Mouse (Mus musculus): ENCODE measurements at regions not wholly inside any gene's neighbourhood (a gene's known extent, or its start where the extent isn't known, plus 50 kb on each side); places are given as distances from the start of the nearest gene placed in this dataset.

DNA sequence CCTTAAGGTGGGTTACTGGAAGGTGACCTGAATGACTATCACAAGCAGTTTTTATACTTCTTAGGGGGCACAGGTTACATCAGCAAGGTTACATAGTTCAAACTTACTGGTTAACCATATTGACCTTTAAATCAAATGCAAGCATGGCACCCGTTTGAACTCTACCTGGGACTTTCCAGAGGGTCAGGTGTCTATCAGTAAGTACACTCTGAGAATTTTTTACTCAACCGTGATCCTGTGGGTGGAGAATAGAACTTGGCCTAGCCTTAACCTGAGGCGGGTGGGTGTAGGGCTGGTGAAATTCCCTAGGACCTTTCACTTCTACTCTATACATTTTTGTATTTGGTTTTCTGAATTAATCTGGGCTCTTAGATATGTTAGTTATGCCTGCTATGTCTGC is 170.5 kb upstream of the Rasa1 start:
- Histone ChIP-seq H3K27me3 (replicated peaks; ENCODE audit: control insufficient read depth, insufficient read depth, low read length) (no peaks in the 10 kb centered on the region), H3K4me2 (ENCODE audit: low read length) (no peak overlapping the region), H3K9ac (ENCODE audit: low read length) (no peak overlapping the region), H3K27ac (ENCODE audit: low read depth) (no peak overlapping the region), H3K9me3 (ENCODE audit: control insufficient read depth, low read length) (no peaks in the 10 kb centered on the region), H3K4me1 (replicated peaks; ENCODE audit: control insufficient read depth, insufficient read depth, low read length) (no peaks in the 10 kb centered on the region), H3K4me3 (ENCODE audit: low read depth, low read length) (no peak overlapping the region), H3K36me3 (ENCODE audit: control insufficient read depth, insufficient read depth, low read length) (no peaks in the 10 kb centered on the region)
- 77% methylated on average over 3 of the region's 3 CpGs for WGBS
- DNase-seq (ENCODE audit: low spot score) (no peak), ATAC-seq (replicated peaks; ENCODE audit: low FRiP score, low TSS enrichment, low read depth) (no peak)

DNA sequence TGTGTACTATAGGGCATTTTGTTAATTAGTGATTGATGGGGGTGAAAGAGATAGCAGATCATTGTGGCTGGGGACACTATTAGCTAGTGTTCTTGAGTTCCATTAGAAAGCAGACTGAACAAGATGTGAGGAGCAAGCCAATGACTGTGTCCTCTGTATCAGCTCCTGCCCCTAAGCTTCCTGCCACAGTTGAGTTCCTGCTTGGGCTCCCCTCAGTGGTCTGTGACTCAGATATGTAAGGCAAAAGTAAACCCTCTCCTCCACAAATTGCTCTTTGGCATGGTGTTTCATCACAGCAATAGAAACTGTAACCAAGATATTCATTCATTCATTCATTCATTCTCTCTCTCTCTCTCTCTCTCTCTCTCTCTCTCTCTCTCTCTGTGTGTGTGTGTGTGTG is 169.7 kb upstream of the Rasa1 start:
- H3K4me2 ChIP-seq (ENCODE audit: low read length): no peak overlapping the region
- no peaks in the 10 kb centered on the region for H3K4me1 ChIP-seq (replicated peaks; ENCODE audit: control insufficient read depth, insufficient read depth, low read length)
- no peaks in the 10 kb centered on the region for H3K9me3 ChIP-seq (ENCODE audit: control insufficient read depth, low read length)
- no peaks in the 10 kb centered on the region for H3K36me3 ChIP-seq (ENCODE audit: control insufficient read depth, insufficient read depth, low read length)
- no peak overlapping the region for H3K4me3 ChIP-seq (ENCODE audit: low read depth, low read length)
- DNase-seq (ENCODE audit: low spot score) (no peak), ATAC-seq (replicated peaks; ENCODE audit: low FRiP score, low TSS enrichment, low read depth) (no peak)
- H3K27ac ChIP-seq (ENCODE audit: low read depth): no peak overlapping the region
- H3K27me3 ChIP-seq (replicated peaks; ENCODE audit: control insufficient read depth, insufficient read depth, low read length): no peaks in the 10 kb centered on the region
- no peak overlapping the region for H3K9ac ChIP-seq (ENCODE audit: low read length)

DNA sequence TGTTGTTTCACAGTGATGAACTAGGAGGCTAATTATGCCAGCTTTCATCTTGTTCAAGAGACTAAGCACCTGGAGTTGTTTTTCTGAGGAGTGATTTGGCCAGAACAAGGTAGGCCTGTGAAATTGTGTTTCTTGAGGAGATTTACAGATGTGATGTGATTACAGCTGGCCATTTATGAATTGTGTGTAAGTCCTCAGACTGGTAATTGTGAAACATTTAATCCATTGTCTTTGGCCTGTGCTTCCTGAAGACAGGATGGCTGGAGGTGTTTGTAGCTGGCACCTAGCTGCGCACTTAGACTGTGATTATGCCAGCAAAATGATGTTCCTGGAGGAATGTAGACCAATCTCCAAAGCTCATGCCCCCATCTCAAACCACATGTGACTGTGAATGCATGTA is 150.7 kb upstream of the Rasa1 start:
- H3K4me1 ChIP-seq (replicated peaks; ENCODE audit: control insufficient read depth, insufficient read depth, low read length): no peaks in the 10 kb centered on the region
- 94% methylated on average over 1 of the region's 1 CpGs for WGBS

DNA sequence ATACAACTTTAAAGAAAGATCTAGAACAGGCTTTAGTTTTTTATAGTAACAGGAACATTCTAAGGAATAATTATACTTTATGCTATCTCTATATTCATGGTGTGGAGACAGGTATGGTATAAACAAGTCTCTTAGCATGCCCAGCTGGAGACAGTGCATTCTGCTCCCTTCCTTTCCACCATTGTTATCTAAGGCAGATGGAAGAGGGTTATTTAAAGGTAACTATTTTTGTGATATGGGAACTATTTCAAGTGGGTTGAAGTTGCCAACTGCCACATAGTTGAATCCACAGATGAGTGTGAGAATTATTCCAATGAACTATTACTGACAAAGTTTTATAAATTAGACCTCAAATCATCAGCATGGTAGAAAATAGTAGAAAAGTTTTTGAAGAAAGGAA is 148.9 kb upstream of the Rasa1 start:
- H3K4me1 ChIP-seq (replicated peaks; ENCODE audit: control insufficient read depth, insufficient read depth, low read length): no peaks in the 10 kb centered on the region
- H3K4me2 ChIP-seq (ENCODE audit: low read length): no peak overlapping the region
- ATAC-seq (replicated peaks; ENCODE audit: low FRiP score, low TSS enrichment, low read depth) (no peak), DNase-seq (ENCODE audit: low spot score) (no peak)
- H3K27ac ChIP-seq (ENCODE audit: low read depth): no peak overlapping the region
- no peak overlapping the region for H3K9ac ChIP-seq (ENCODE audit: low read length)
- H3K36me3 ChIP-seq (ENCODE audit: control insufficient read depth, insufficient read depth, low read length): no peaks in the 10 kb centered on the region
- H3K9me3 ChIP-seq (ENCODE audit: control insufficient read depth, low read length): no peaks in the 10 kb centered on the region
- no peaks in the 10 kb centered on the region for H3K27me3 ChIP-seq (replicated peaks; ENCODE audit: control insufficient read depth, insufficient read depth, low read length)
- no peak overlapping the region for H3K4me3 ChIP-seq (ENCODE audit: low read depth, low read length)

More for the DNA sequence above, 150.7 kb upstream of the Rasa1 start:
- DNase-seq (ENCODE audit: low spot score) (no peak), ATAC-seq (replicated peaks; ENCODE audit: low FRiP score, low TSS enrichment, low read depth) (no peak)
- no peak overlapping the region for H3K4me3 ChIP-seq (ENCODE audit: low read depth, low read length)
- H3K36me3 ChIP-seq (ENCODE audit: control insufficient read depth, insufficient read depth, low read length): no peaks in the 10 kb centered on the region
- H3K9ac ChIP-seq (ENCODE audit: low read length): no peak overlapping the region
- H3K4me2 ChIP-seq (ENCODE audit: low read length): no peak overlapping the region
- H3K9me3 ChIP-seq (ENCODE audit: control insufficient read depth, low read length): no peaks in the 10 kb centered on the region
- H3K27ac ChIP-seq (ENCODE audit: low read depth): no peak overlapping the region
- H3K27me3 ChIP-seq (replicated peaks; ENCODE audit: control insufficient read depth, insufficient read depth, low read length): no peaks in the 10 kb centered on the region

DNA sequence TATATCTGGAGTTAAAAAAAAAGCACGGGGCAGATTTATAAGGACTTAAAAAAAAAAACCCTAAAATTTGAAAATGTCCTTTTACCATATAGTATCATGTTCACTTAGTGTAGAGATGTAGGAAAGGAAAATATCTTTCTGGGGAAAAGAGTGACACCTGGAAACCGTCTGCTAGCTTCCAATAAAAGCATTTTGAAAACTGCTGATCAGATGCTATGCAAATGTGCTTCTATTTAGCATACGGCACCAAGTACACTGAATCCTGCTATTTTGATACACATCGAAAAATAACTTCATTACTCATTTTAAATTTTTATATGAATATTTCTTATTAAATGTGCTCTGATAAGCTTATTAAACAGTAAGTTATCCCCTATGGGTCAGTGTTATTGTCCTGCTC is 148.1 kb upstream of the Rasa1 start:
- H3K4me1 ChIP-seq (replicated peaks; ENCODE audit: control insufficient read depth, insufficient read depth, low read length): no peaks in the 10 kb centered on the region
- 86% methylated on average over 4 of the region's 4 CpGs for WGBS

DNA sequence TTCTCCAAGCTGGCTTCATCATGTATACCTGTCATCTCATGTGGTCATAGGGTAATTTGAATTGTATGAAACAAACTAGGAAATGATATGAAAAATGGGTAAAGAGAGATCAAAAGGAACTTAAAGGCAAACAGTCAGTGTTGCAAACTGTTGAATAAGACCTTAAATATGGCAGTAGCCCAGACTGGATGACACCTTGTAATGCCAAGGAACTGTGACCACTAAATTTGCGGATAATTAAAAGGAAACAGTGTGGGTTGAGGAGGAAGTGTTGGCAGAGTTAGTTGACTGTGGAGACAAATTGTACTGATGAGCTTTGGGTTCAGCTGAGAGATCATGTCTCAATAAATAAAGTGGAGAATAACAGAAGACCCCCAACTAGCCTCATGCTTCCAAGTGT is 147.3 kb upstream of the Rasa1 start:
- Histone ChIP-seq H3K4me1 (replicated peaks; ENCODE audit: control insufficient read depth, insufficient read depth, low read length) (no peaks in the 10 kb centered on the region), H3K9me3 (ENCODE audit: control insufficient read depth, low read length) (no peaks in the 10 kb centered on the region), H3K4me2 (ENCODE audit: low read length) (no peak overlapping the region), H3K27me3 (replicated peaks; ENCODE audit: control insufficient read depth, insufficient read depth, low read length) (no peaks in the 10 kb centered on the region), H3K4me3 (ENCODE audit: low read depth, low read length) (no peak overlapping the region), H3K27ac (ENCODE audit: low read depth) (no peak overlapping the region), H3K9ac (ENCODE audit: low read length) (no peak overlapping the region), H3K36me3 (ENCODE audit: control insufficient read depth, insufficient read depth, low read length) (no peaks in the 10 kb centered on the region)
- no peak for DNase-seq (ENCODE audit: low spot score)
- ATAC-seq (replicated peaks; ENCODE audit: low FRiP score, low TSS enrichment, low read depth): no peak
- WGBS: 87% methylated on average over 1 of the region's 1 CpGs

More for the DNA sequence above, 148.1 kb upstream of the Rasa1 start:
- H3K9me3 ChIP-seq (ENCODE audit: control insufficient read depth, low read length): no peaks in the 10 kb centered on the region
- H3K27me3 ChIP-seq (replicated peaks; ENCODE audit: control insufficient read depth, insufficient read depth, low read length): no peaks in the 10 kb centered on the region
- no peaks in the 10 kb centered on the region for H3K36me3 ChIP-seq (ENCODE audit: control insufficient read depth, insufficient read depth, low read length)
- H3K4me3 ChIP-seq (ENCODE audit: low read depth, low read length): no peak overlapping the region
- H3K4me2 ChIP-seq (ENCODE audit: low read length): no peak overlapping the region
- no peak for DNase-seq (ENCODE audit: low spot score)
- no peak overlapping the region for H3K9ac ChIP-seq (ENCODE audit: low read length)
- no peak overlapping the region for H3K27ac ChIP-seq (ENCODE audit: low read depth)
- no peak for ATAC-seq (replicated peaks; ENCODE audit: low FRiP score, low TSS enrichment, low read depth)

DNA sequence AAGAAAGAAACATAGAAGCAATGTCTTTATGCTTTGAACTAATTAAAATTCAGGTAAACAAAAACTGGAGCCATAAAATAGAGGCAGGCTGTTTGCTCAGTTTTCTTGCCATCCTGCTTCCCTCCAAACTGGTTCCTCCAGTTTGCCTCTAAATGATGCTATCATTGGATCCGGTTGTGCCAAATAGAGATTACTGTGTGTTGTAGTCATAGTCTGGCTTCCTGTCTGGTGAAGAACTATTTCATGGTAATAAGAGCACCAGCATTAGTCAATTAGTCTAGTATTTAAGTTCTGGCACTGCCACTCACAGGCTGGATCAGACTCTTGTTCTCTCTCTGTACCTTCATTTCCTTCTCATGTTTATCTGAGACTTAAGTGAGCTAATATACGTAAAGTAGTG is 141.9 kb upstream of the Rasa1 start:
- Histone ChIP-seq H3K36me3 (ENCODE audit: control insufficient read depth, insufficient read depth, low read length) (no peaks in the 10 kb centered on the region), H3K27ac (ENCODE audit: low read depth) (no peak overlapping the region), H3K4me1 (replicated peaks; ENCODE audit: control insufficient read depth, insufficient read depth, low read length) (no peaks in the 10 kb centered on the region), H3K9me3 (ENCODE audit: control insufficient read depth, low read length) (no peaks in the 10 kb centered on the region), H3K4me3 (ENCODE audit: low read depth, low read length) (no peak overlapping the region), H3K9ac (ENCODE audit: low read length) (no peak overlapping the region), H3K27me3 (replicated peaks; ENCODE audit: control insufficient read depth, insufficient read depth, low read length) (no peaks in the 10 kb centered on the region), H3K4me2 (ENCODE audit: low read length) (no peak overlapping the region)
- ATAC-seq (replicated peaks; ENCODE audit: low FRiP score, low TSS enrichment, low read depth) (no peak), DNase-seq (ENCODE audit: low spot score) (no peak)
- 74% methylated on average over 2 of the region's 2 CpGs for WGBS

DNA sequence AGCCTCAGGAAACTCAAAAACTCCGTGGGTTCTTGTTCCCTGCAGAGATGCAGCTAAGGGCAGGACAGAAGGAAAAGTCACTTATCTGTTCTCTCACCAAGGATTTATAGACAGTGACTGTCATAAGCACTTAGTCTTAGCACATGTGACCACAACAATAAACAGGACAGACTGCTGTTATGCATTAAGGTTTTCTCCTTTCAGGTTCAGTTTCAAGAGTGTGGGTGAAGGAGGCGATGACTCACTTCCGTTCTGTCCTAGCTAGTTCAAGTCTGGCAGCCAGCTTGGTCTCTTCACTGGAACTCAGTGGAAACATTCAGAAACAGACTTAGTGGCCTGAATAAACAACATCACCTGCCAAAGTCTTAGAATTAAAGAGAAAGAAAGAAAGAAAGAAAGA is 141.1 kb upstream of the Rasa1 start:
- Histone ChIP-seq H3K4me2 (ENCODE audit: low read length) (no peak overlapping the region), H3K4me1 (replicated peaks; ENCODE audit: control insufficient read depth, insufficient read depth, low read length) (no peaks in the 10 kb centered on the region), H3K9ac (ENCODE audit: low read length) (no peak overlapping the region), H3K27ac (ENCODE audit: low read depth) (no peak overlapping the region), H3K4me3 (ENCODE audit: low read depth, low read length) (no peak overlapping the region), H3K36me3 (ENCODE audit: control insufficient read depth, insufficient read depth, low read length) (no peaks in the 10 kb centered on the region), H3K27me3 (replicated peaks; ENCODE audit: control insufficient read depth, insufficient read depth, low read length) (no peaks in the 10 kb centered on the region), H3K9me3 (ENCODE audit: control insufficient read depth, low read length) (no peaks in the 10 kb centered on the region)
- no peak for DNase-seq (ENCODE audit: low spot score)
- WGBS: 73% methylated on average over 3 of the region's 3 CpGs
- no peak for ATAC-seq (replicated peaks; ENCODE audit: low FRiP score, low TSS enrichment, low read depth)

DNA sequence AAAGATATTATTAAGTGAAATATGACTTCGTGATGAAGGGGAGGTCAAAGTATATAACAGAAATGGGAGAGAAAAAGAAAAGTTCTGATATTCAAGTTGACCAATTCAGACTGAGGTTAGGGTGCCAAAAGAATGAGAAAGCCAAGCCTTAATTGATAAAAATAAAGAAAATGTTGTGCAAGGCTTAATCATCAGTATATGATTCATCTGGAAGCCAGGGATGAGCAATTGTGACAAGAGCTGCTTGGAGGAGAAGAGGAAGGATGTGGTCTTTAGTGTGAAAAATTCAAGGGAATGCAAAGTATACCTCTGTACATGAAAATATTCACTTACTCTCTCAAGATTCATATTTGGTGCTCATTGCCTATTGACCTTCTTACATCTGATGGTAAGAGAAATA is 129.7 kb upstream of the Rasa1 start:
- no peaks in the 10 kb centered on the region for H3K27me3 ChIP-seq (replicated peaks; ENCODE audit: control insufficient read depth, insufficient read depth, low read length)
- H3K4me3 ChIP-seq (ENCODE audit: low read depth, low read length): no peak overlapping the region
- H3K9ac ChIP-seq (ENCODE audit: low read length): no peak overlapping the region
- ATAC-seq (replicated peaks; ENCODE audit: low FRiP score, low TSS enrichment, low read depth) (no peak), DNase-seq (ENCODE audit: low spot score) (no peak)
- WGBS: 78% methylated on average over 1 of the region's 1 CpGs
- H3K4me1 ChIP-seq (replicated peaks; ENCODE audit: control insufficient read depth, insufficient read depth, low read length): no peaks in the 10 kb centered on the region
- no peak overlapping the region for H3K4me2 ChIP-seq (ENCODE audit: low read length)
- H3K9me3 ChIP-seq (ENCODE audit: control insufficient read depth, low read length): no peaks in the 10 kb centered on the region
- no peaks in the 10 kb centered on the region for H3K36me3 ChIP-seq (ENCODE audit: control insufficient read depth, insufficient read depth, low read length)
- H3K27ac ChIP-seq (ENCODE audit: low read depth): no peak overlapping the region
